Mouse (Mus musculus) forebrain, postnatal 0 days (tissue): ENCODE data around the gene Rapgefl1. TPM values are rescaled to one million over a fixed set of nuclear protein-coding genes. Genes with fewer than 3 reads are reported as not detected.

Source experiments
- ATAC-seq: fragments of 200-750 bp; cut with Nextera tagmentation; 2 replicates; pipeline ENCODE4 v1.8.0; 2017; ENCODE audit warnings: mild to moderate bottlenecking, moderate library complexity
- DNase-seq: peaks from one replicate; pipeline ENCODE4 v3.0.0-alpha.2; 2015
- H3K27ac ChIP-seq: fragments of 300-500 bp; sonication (generic); 2 replicates; pipeline ENCODE4 v1.5.1; 2014; ENCODE audit warnings: low read depth, mild to moderate bottlenecking, antibody characterized with exemption, low read length, moderate library complexity, mixed read lengths
- H3K27me3 ChIP-seq: fragments of 300-500 bp; sonication (generic); 2 replicates; pipeline ENCODE4 v1.6.1; 2014; ENCODE audit warnings: mild to moderate bottlenecking, low read length, mixed read lengths; ENCODE audit not compliant: insufficient read depth
- H3K36me3 ChIP-seq: fragments of 300-500 bp; sonication (generic); 2 replicates; pipeline ENCODE4 v1.6.1; 2014; ENCODE audit warnings: mild to moderate bottlenecking, moderate library complexity; ENCODE audit not compliant: insufficient read depth
- H3K4me1 ChIP-seq: fragments of 300-500 bp; sonication (generic); 2 replicates; pipeline ENCODE4 v1.6.1; 2014; ENCODE audit warnings: antibody characterized with exemption; ENCODE audit not compliant: insufficient read depth
- H3K4me2 ChIP-seq: fragments of 300-500 bp; sonication (generic); 2 replicates; pipeline ENCODE4 v1.6.1; 2014; ENCODE audit warnings: low read depth, mild to moderate bottlenecking, moderate library complexity
- H3K4me3 ChIP-seq: fragments of 300-500 bp; sonication (generic); 2 replicates; pipeline ENCODE4 v1.5.1; 2014; ENCODE audit warnings: low read depth, low read length, mixed read lengths
- H3K9ac ChIP-seq: fragments of 300-500 bp; sonication (generic); 2 replicates; pipeline ENCODE4 v1.6.1; 2014; ENCODE audit warnings: mild to moderate bottlenecking
- H3K9me3 ChIP-seq: fragments of 300-500 bp; sonication (generic); 2 replicates; pipeline ENCODE4 v1.6.1; 2016; ENCODE audit warnings: low read length
- CTCF ChIP-seq: sonication (generic); IDR thresholded peaks from 2 replicates; pipeline ENCODE4 v1.5.1; 2016; ENCODE audit warnings: antibody characterized with exemption, control low read depth, low read depth
- WGBS: fragments of 180-500 bp; shearing (Covaris S2); extraction: QIAGEN DNeasy Blood & Tissue Kit; methylation state at CpG from one replicate; pipeline ENCODE4 v1.1.7; 2014; 5-methylcytosine and 5-hydroxymethylcytosine counted together
- polyA plus RNA-seq: library from polyadenylated mRNA; unstranded; fragments of >200 nt; fragmentation: Nextera tagmentation; extraction: Ambion mirVana; gene quantifications from 2 replicates; pipeline ENCODE4 v1.2.1, GENCODE M21; 2015
- total RNA-seq: library from RNA; depleted of rRNA; stranded (reverse); fragments of >200 nt; gene quantifications from 2 replicates; pipeline ENCODE4 v1.2.3, GENCODE M21; 2014

Gene Rapgefl1
- total and polyA plus RNA-seq, 2 experiments from 2014 or later = 9.8 to 28.7 TPM

GRCm38 (mm10) chr11:98835296-98835695, 1.3 kb upstream of the Rapgefl1 start:
- Histone ChIP-seq H3K4me1 (peaks cover 26% of the 10 kb centered on the region), H3K27ac (peak overlapping the region; percentile 69), H3K4me3 (no peak overlapping the region), H3K36me3 (peaks cover 30% of the 10 kb centered on the region), H3K9ac (no peak overlapping the region), H3K27me3 (no peaks in the 10 kb centered on the region), H3K9me3 (no peaks in the 10 kb centered on the region), H3K4me2 (no peak overlapping the region)
- 18% methylated on average over 5 of the region's 5 CpGs for WGBS
- DNase-seq (peak; percentile 69), ATAC-seq (peak; percentile 47; the same call in 1 of the 2 replicates)
- no peak for TF ChIP-seq CTCF

- Histone ChIP-seq H3K4me3 (no peak overlapping the region), H3K4me2 (peak overlapping the region; percentile 93; the same call in 1 of the 2 replicates), H3K27ac (peak overlapping the region; percentile 77), H3K36me3 (peaks cover 26% of the 10 kb centered on the region), H3K9ac (no peak overlapping the region), H3K9me3 (no peaks in the 10 kb centered on the region), H3K27me3 (no peaks in the 10 kb centered on the region), H3K4me1 (peaks cover 26% of the 10 kb centered on the region)
- DNase-seq (peak; percentile 59), ATAC-seq (peak; percentile 34)
- no peak for TF ChIP-seq CTCF
- WGBS = 46% methylated on average over 3 of the region's 3 CpGs
These were observed 860 bp upstream of the Rapgefl1 start for GRCm38 (mm10) chr11:98835725-98836124.

GRCm38 (mm10) chr11:98836128-98836527, 457 bp upstream of the Rapgefl1 start:
- DNase-seq = no peak
- H3K4me2 ChIP-seq = peak overlapping the region; percentile 93
- no peak overlapping the region for H3K9ac ChIP-seq
- no peak for ATAC-seq
- 28% methylated on average over 7 of the region's 7 CpGs for WGBS
- peak overlapping the region; percentile 76 for H3K4me3 ChIP-seq
- H3K27ac ChIP-seq = peak overlapping the region; percentile 77
- H3K36me3 ChIP-seq = peaks cover 26% of the 10 kb centered on the region
- TF ChIP-seq CTCF = no peak
- no peaks in the 10 kb centered on the region for H3K27me3 ChIP-seq
- H3K4me1 ChIP-seq = peaks cover 26% of the 10 kb centered on the region
- no peaks in the 10 kb centered on the region for H3K9me3 ChIP-seq

- peak overlapping the region; percentile 76 for H3K4me3 ChIP-seq
- 1% methylated on average over 27 of the region's 29 CpGs for WGBS
- H3K4me2 ChIP-seq = peak overlapping the region; percentile 93
- DNase-seq (peak; percentile 17), ATAC-seq (peak; percentile 28)
- TF ChIP-seq CTCF = peak; percentile 32; the same call in 1 of the 2 replicates
- peak overlapping the region; percentile 86 for H3K9ac ChIP-seq
- H3K27ac ChIP-seq = peak overlapping the region; percentile 77; the same call in 1 of the 2 replicates
- H3K27me3 ChIP-seq = no peaks in the 10 kb centered on the region
- peaks cover 26% of the 10 kb centered on the region for H3K4me1 ChIP-seq
- H3K36me3 ChIP-seq = peaks cover 14% of the 10 kb centered on the region
- H3K9me3 ChIP-seq = no peaks in the 10 kb centered on the region
These were observed 683 bp downstream of the Rapgefl1 start for GRCm38 (mm10) chr11:98837231-98837704.

- WGBS = 45% methylated on average over 11 of the region's 11 CpGs
- Histone ChIP-seq H3K9ac (peak overlapping the region; percentile 86), H3K4me2 (peak overlapping the region; percentile 93), H3K27me3 (no peaks in the 10 kb centered on the region), H3K4me1 (peaks cover 26% of the 10 kb centered on the region), H3K27ac (no peak overlapping the region), H3K36me3 (peaks cover 8% of the 10 kb centered on the region), H3K9me3 (no peaks in the 10 kb centered on the region), H3K4me3 (peak overlapping the region; percentile 76)
- no peak for TF ChIP-seq CTCF
- no peak for ATAC-seq
- no peak for DNase-seq
These were observed 1.3 kb downstream of the Rapgefl1 start for GRCm38 (mm10) chr11:98837917-98838316.

GRCm38 (mm10) chr11:98838512-98838911, 1.9 kb downstream of the Rapgefl1 start:
- Histone ChIP-seq H3K9me3 (no peaks in the 10 kb centered on the region), H3K4me2 (peak overlapping the region; percentile 93), H3K27ac (no peak overlapping the region), H3K27me3 (no peaks in the 10 kb centered on the region), H3K4me3 (peak overlapping the region; percentile 76; the same call in 1 of the 2 replicates), H3K9ac (peak overlapping the region; percentile 86; the same call in 1 of the 2 replicates), H3K36me3 (peaks cover 2% of the 10 kb centered on the region), H3K4me1 (peaks cover 26% of the 10 kb centered on the region)
- no peak for DNase-seq
- no peak for TF ChIP-seq CTCF
- WGBS = 60% methylated on average over 9 of the region's 9 CpGs
- no peak for ATAC-seq

GRCm38 (mm10) chr11:98839402-98839801, 2.8 kb downstream of the Rapgefl1 start:
- 45% methylated on average over 6 of the region's 6 CpGs for WGBS
- no peak for ATAC-seq

More at GRCm38 (mm10) chr11:98839402-98839801, 2.8 kb downstream of the Rapgefl1 start:
- H3K36me3 ChIP-seq = no peaks in the 10 kb centered on the region; the same call in 1 of the 2 replicates
- TF ChIP-seq CTCF = no peak
- DNase-seq = no peak
- H3K9me3 ChIP-seq = no peaks in the 10 kb centered on the region
- H3K27me3 ChIP-seq = no peaks in the 10 kb centered on the region
- H3K27ac ChIP-seq = no peak overlapping the region
- H3K4me3 ChIP-seq = no peak overlapping the region
- peaks cover 26% of the 10 kb centered on the region for H3K4me1 ChIP-seq
- H3K4me2 ChIP-seq = 0 out of 2 replicates have a peak overlapping the region, but pooled peaks have one; percentile 93
- H3K9ac ChIP-seq = no peak overlapping the region
